Mouse (Mus musculus) gastrocnemius, postnatal 14 days (tissue): ENCODE measurements around the gene Ube2s. TPM values are rescaled to one million over a fixed set of nuclear protein-coding genes. Genes with fewer than 3 reads are reported as not detected.

Experiments used
- DNase-seq: peaks from one replicate; pipeline ENCODE4 v3.0.0; 2021; ENCODE audit warnings: mixed read lengths
- intact Hi-C: fragments of 180-260 bp; cut with DNase I; formaldehyde crosslinking; loops from one replicate; pipeline ENCODE4 v1.15.1; 2025; ENCODE audit warnings: low total_unique reads
- total RNA-seq, 2 experiments: library from RNA; stranded (reverse); gene quantifications; 2 replicates each; pipeline ENCODE4 v1.2.3; 2021

Ube2s gene
- total RNA-seq, 2 experiments from 2014 or later = 79.5 to 80.4 TPM

DNA sequence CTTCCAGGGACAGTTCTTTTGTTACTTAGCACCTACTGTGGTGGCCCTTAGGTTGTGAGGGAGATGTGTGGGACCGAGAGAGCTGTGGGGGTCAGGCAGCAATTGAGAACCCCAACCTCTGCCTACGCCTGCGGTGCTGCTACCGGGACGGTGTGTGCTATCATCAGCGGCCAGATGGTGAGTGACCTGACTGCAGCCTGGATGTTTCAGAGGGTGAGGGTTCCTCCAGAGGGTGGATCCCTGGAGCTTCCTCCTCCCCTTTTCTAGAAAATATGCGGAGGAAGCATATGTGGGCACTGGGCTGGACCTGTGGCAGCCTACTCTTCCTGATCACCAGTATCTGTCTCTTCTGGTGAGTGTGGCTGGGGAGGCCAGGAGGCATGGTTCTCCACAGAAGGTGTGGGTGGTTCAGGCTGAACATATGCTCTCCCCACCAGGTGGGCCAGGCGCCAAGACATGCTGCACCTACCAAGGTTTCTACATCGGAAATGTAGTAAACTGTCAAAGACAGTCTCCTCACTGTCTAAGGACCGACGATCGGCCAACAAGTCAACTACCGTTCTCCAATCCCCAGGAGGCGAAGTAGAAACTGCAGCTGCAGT, 28.6 kb downstream of the Ube2s start:
- intact Hi-C loops = loop anchor here (5.0 kb wide), 1 partner anchor 41 kb away; the partner anchor contains the start of gene Kmt5c
- no peak for DNase-seq

DNA sequence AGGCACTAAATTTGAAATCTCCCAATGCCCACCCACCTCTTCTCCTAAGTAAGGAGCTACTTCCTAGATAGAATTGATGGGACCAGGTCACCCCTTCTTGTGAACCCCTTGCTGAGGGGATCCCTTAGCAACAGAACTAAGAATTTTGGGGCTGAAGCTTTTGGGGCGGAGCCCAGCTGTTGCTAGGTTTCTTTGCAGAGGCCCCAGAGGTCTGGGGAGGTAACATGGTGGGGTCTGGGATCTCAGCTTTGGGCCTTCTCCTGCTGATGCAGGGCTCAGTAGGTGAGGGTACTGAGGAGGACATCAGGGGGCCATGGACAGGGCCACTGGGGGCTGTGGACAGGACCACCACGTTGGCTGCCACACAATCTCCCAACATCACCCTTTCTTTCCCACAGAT, 29.6 kb downstream of the Ube2s start, which contains the start of the genes Il11 and Tmem190:
Il11 (minus strand) TSS at position 101 of the 400 bp plus-strand sequence.
Tmem190 (plus strand) TSS at position 179 of the 400 bp plus-strand sequence.
- intact Hi-C loops = loop anchor here (5.0 kb wide), 1 partner anchor 40 kb away; the partner anchor contains the start of gene Kmt5c
- no peak for DNase-seq

DNA sequence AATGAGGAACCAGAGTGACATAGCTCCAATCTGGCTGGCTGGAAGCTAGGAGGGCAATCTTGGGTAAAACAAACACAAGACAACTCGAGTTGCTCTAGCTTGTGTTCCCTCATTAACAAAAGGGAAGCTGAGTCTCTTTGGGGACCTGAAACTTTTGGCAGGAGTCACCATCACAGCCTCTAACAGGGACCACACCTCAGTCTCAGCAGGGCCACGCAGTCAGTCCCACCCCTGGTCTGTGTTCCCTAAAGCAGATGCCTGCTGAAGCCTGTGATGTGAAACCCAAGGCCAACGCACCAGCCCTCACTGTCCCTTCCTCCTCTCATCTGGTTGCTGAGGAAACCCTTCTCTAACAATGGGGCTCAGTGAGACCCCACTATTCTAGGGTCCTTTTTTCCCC, 30.3 kb downstream of the Ube2s start:
- DNase-seq = no peak
- intact Hi-C loops = loop anchor here (5.0 kb wide), 1 partner anchor 40 kb away; the partner anchor contains the start of gene Kmt5c

DNA sequence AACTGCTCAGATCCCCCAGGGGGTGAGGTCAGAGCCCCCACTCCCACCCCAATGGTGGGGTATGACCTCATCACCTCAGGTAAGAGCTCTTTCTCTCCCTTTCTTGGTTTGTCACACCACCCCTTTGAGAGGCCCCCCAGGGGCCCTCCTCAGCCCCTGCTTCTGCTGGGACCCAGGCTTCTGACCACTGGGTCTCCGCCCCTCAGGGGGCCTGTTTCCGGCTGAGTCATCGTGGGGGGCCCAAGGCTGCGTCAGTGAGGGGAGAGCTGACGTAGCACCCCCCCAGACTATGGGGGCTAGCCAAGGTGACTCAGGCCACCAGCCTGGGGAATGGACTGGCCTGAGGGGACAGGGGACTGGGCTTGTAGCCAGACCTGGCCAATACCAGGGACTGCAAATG, 32.5 kb downstream of the Ube2s start:
- no peak for DNase-seq
- intact Hi-C loops = loop anchor here (5.0 kb wide), 1 partner anchor 38 kb away; the partner anchor contains the start of gene Kmt5c

DNA sequence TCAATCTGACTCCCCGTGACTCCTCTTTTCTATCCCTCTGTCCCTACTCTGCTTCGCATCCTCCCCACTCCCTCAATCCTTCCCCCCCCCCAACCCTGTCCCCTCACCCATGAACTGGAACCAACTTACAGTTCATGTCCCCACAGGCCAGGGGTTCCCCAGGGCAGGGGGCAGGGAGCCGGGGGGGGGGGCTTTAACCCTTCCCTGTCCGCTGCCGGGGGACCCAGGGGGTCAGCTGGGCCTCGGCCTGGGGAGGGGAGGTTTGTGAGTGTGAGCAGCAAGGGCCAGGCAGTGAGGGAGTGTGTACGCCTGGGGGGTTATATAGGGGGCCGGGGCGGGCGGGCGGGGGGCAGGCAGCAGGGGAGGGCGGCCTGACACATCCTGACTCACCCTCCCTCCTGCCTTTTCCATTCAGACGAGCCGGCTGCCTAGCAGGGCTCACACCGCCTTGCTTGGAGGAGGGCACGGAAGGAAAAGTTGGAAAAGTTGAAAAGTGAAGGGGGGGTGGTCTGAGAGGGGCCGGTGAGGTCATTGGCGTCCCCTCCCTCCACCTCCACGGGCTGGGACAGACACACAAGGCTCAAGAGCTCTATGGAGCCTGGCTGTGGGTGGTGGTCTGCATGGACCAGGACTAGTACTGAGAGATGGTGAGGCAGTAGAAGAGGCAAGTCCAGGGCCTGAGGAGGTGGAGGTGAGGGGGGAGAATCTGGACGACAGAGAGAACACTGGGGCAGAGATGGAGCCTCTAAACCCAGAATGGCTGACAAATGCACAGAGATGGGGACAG, 34.3 kb downstream of the Ube2s start:
- DNase-seq = no peak
- intact Hi-C loops = no loop called here

DNA sequence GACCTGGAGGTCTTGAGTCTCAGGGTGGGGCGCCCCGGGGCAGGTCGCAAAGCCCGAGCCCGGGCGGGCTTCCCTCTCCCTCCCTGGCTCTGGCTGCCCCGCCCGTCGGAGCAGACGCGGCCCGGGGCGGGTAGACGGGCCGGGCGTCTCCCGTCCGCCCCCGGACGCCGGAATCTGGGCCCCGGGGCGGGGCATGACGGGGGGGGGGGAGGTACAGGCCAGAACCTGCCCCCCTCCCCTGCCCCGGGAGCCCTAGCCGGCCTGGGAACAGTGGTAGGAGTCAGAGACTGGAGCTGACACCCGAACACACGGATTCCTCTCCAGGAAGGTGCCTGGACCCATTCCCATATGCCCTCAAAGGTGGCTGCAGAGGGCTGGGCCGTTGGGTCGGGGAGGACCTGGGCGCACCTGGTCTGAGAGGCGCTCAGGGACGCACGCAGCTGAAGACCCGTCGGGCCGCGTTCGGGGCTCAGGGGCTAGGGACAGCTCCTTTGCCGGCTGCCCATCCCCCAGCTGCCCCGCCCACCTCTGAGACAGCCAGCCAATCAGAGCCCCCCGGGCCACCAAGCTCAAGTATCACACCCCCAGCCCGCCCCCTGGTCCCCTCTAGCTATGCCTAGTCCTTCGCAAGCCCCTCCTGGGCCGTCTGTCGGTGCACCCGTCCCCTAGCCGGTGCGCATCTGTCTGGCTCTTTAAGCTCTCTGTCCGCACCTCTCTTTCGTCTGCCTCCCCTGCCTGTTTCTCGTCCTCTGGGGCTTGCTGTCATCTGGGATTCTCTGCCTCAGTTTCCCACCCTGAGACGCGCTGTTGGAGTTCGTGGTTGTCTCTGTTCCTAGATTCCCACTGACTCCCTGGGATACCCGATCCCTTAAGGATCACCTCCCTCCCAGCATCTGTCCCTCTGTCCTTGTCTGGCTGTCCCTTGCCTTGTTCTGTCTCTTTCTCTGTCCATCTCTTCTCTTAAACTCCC, 35.2 kb downstream of the Ube2s start:
- intact Hi-C loops = no loop called here
- peak; percentile 72 for DNase-seq

DNA sequence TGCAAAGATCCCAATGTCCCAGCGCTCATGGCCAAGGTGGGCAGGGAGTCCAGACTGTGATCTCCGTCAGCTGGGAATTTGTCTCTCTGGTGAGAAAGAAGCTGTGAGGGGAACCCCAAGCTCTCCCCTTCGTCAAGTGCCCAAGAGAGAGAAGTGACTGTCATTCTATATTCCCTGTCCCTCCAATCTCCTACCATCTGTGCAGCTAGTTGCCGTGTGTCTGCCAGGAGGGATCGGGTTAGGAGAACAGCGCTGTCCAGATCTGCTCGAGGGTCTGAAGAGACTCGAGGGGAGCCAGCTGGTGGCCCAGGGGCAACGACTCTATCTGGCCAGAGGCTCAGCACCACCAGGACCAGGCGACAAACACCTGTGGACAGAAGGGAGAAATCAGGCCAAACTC, 36.3 kb downstream of the Ube2s start:
- intact Hi-C loops = no loop called here

DNA sequence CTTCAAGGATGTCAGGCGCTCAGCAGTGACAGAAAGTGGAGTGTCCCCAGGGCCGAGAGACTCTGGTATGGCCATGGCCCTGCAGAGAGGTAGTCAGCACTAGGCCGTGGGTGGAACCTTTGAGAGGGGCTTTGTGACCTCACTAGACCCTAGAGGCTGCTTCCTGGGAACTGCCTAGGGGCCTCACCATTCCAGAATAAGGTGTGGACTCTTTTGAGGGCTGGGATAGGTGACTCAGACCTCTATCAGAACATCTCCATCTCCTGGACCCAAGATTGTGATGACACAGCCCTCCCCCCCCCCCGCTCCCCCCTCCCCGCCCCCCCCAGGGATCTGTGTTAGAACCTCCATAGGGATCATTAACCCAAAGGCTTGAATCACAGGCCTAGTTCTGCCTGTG, 41.2 kb downstream of the Ube2s start, which contains the start of gene Fam71e2:
Fam71e2 (minus strand) TSS at position 101 of the 400 bp plus-strand sequence.
- intact Hi-C loops = no loop called here

More for the DNA sequence above, 36.3 kb downstream of the Ube2s start:
- no peak for DNase-seq

DNA sequence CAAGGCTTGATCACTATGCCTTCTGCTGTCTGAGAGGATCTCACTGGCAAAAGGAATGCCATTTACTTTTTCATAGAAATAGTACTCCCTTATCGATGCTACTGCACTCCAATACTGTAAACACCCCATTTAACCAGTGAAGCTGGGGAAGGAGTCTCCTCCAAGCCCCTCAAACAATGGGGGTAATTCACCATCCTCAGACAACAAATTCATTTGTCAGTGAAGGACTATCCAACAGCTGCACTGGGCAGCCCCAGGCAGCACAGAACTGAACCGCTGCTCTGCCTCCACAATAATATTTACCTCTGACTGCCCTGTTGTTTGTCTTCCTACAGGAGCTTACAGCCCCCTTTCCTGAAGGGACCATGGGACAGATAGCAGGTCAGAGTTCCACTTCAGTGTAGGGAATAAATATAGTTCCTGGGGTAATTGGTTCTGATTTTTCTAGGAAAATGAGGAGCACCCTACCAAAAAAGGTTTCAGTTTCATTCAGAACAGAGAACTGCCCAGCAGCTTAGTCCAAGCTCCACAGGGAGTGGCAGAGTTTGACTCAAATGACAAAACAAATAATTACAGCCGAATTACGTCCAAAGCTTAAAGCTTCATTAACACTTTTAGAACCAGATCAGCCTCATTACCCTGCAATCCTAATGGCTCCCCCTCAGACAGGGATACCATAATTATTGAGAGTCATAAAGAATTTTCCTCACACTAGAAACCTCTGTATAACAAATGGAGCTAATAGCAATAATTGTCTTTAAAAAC, 47.3 kb downstream of the Ube2s start:
- intact Hi-C loops = no loop called here

More for the DNA sequence above, 41.2 kb downstream of the Ube2s start, which contains the start of gene Fam71e2:
- DNase-seq = no peak

DNA sequence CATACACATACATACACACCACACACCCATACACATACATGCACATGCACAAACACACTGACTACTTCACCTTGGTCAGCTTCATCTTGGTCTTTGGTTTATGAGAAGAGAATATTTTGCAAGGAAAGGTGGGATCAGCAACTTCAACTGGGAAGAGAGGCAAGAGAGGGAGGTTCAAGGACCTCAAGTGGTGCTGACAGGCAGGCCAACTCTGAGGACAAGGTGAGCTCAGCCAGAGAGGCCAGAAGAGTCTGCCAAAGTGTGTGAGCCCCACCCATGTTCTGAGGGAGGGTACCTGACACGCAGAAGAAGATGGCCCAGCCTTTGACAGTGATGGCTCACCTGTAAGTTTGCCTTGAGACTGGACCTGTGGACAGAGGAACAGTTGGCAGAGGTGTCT, 52.7 kb downstream of the Ube2s start:
- no peak for DNase-seq
- intact Hi-C loops = no loop called here

More for the DNA sequence above, 47.3 kb downstream of the Ube2s start:
- DNase-seq = no peak

DNA sequence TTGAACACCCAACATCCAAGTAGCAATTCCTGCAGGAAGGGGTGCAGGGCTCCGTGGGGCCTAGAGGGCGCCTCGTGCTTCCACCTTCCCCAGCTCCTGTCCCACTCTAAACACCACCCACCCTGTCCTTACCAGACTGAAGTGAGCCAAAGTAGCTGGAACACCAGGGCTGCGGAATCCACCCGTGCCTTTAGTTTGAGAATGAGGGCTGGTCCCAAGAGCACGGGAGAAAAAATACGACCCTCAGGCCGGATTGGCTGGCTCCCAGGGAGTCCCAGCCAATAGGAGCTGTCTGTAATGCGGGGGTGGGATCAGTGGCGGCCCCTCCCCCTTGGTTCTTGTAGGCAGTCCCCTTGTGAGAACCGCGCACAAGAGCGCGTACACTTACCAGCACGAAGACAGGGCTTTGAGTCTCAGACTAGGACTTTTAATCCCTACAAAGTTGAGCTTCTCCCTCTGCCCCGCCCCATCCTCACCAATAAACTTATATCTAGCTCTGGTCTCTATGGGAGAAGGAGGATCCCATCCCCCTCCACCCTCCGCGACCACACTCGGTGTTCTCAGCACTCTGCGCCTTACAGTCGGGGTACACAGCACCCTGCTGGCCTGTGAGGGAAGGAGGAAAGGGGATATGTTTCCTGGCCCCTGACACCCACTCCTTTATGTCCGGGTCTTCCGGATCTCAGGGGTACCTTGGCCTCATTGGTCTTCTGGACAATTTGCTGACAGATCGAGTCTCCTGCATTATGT, 59.4 kb downstream of the Ube2s start, which contains the start of gene Cox6b2:
Cox6b2 (minus strand) TSS at position 274 of the 750 bp plus-strand sequence.
- intact Hi-C loops = no loop called here
- peak; percentile 68 for DNase-seq

DNA sequence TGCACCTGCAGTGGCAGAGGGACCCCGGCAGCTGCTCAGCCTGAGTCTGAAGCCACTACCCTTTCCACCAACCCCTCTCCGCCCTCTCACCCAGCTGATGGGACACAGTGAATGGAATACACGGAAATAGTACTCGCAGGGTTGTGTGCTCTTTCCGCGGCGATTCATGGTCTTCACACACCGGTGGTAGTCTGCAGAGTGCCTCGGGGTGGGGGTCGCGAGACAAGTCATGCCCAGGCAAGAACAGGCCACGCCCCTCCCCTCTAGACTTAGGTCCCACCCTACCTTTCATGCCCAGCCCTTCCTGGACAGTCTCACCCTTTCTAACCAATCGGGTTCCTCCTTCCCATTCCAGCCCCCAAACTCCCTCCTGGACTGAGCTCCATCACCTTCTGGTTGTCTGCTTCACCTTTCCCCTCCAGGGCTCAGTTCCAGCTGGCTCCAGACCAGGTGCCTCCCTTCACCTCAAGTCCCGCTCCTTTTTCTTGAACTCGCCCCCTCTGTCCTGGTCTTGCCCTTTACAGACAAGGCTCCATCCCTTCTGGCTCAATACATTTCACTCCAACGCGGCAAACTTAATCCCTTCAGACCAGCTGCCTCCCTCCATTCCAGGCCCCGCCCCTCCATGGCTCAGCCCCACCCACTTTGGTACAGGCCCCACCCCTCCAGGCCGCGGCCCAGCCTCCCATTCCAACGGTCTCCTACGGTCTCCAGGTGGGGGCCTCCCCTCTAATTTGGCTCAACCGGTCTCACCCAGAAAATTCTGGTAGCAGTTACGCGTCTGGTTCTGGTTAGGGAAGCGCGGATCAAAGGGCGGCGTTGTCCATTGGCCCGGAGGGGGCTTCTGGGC, 60.2 kb downstream of the Ube2s start:
- intact Hi-C loops = no loop called here

DNA sequence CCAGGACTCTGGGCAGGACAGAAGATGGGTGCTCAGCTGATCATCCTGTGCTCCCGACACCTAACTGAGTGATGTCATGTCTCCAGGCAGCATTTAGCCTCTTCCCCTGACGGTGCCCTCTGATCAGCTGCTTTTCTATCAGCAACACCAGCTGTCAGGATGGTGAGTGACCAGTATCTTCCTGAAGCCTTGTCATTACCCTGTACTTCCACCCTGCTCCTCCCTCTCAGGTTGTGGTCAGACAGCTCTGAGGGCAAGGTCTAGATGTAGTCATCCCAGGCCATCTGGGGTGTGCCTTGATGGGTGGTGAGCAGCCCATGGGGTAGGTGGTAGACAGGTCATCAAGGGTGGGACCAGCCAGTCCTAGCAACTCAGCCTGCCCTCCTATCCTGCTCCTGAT, 63.2 kb downstream of the Ube2s start:
- intact Hi-C loops = no loop called here
- no peak for DNase-seq

More for the DNA sequence above, 60.2 kb downstream of the Ube2s start:
- no peak for DNase-seq

DNA sequence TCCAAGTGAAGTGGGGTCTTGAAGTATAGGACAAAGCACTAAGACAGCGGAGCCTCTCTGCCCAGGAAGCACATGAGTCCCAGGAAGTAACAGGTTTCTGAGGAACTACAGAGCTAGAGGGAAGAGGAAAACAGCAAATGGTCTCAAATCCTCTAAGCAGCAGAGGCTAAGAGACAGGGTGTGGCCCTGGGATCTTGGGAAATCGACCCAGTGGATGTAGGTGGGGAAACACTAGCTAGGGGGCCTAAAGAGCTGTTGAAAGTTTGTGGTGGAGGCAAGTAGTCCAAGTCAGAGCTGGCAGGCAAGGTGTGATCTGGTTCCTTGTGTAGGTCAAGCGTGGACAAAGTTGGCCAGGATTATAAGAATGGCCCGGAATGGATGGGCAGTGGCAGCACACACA, 64.1 kb downstream of the Ube2s start:
- intact Hi-C loops = no loop called here

DNA sequence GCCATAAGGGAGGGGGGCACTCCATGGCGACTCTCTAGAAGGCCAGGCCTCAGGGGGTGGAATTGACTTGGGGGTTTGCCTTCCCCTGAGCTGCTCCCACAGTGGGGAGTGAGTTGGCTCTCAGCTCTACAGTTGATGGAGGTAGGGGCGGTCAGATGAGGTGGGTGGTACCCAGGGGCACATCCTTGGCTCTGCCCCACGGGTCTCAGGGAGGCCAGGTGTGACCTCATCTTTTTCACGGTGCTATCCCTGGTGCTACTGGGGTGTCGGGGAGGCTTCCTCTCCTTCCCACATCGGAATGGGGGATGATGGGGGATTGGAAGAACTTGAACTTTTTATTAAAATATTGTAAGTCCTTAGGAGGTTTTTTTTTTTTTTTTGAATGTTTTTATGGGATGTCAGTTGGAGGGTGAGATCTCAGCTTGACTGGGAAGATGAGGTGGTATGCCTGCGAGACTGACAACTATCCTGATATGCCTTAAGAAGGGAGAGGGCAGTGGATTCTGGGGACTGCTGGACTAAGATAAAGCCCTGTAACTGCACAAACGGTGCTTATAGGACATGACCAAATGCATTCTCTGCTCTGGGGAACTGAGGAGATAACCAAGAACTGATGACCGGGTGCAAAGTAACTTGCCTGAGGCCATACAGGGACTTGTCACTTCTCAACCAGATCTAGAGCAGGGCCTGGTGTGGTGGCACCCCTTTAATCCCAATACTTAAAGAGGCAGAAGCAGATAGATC, 65.1 kb downstream of the Ube2s start:
- no peak for DNase-seq
- intact Hi-C loops = no loop called here

More for the DNA sequence above, 64.1 kb downstream of the Ube2s start:
- DNase-seq = no peak

DNA sequence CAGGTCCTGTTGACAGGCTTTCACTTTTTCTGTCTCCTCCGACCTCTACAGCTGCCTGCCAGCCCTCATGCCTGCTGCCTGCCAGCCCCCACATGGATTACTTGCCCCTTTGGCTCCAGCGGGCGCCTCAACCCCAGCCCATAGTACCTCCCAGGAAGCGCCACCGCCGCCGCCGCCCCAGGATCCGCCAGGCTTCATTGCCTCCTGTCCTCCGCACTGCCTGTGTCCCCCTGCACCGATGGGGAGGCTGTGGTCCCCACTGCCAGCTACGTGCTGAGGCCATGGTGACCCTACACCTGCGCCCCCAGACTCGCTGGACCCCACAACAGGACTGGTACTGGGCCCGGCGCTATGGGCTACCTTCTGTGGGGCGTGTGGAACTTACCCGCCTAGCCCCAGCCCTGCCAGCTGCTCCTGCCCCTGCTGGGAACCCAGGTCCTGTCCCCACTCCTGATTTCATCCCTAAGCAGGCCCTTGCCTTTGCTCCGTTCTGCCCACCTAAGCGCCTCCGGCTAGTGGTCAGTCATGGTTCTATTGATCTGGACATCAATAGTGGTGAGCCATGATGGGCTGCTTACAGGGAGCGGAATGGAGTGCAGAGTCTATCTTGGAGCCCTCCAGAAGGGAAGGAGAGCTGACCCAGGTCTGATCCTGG, 65.9 kb downstream of the Ube2s start:
- DNase-seq = no peak
- intact Hi-C loops = no loop called here
